Mouse (Mus musculus) E14TG2a.4 (cell line): ENCODE measurements at regions not wholly inside any gene's neighbourhood (a gene's known extent, or its start where the extent isn't known, plus 50 kb on each side); places are given as distances from the start of the nearest gene placed in this dataset.

Experiments
- CTCF ChIP-seq: conservative IDR thresholded peaks from 2 replicates; pipeline ENCODE4 v1.5.1; 2014; ENCODE audit warnings: low read length
- POU5F1 ChIP-seq: IDR thresholded peaks from 2 replicates; pipeline ENCODE4 v1.6.1; 2014; ENCODE audit warnings: low read length, borderline replicate concordance

DNA sequence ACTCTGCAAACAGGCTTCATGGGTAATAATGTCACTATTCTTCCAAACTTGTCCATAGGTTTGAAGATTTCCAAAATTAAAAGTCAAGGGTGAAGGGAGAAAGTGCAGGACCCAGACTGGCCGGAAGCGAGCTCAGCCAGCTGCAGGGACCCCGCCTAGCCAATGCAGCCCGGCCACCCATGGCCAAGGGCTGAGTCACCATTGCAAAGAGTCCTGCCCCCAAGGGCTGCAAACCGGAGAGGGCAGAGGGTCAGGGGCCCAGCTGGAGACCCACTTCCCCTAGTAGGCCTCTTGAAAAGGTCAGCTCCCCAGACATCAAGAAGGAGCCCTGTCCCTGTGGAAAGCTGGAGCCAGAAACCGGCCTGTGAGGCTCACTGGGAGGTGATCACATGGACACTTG is 77.0 kb downstream of the 3100002H09Rik start:
- TF ChIP-seq CTCF (no peak), POU5F1 (no peak)
